19 mouse cellular contexts compared by ENCODE assay signal in the genomic region with DNA sequence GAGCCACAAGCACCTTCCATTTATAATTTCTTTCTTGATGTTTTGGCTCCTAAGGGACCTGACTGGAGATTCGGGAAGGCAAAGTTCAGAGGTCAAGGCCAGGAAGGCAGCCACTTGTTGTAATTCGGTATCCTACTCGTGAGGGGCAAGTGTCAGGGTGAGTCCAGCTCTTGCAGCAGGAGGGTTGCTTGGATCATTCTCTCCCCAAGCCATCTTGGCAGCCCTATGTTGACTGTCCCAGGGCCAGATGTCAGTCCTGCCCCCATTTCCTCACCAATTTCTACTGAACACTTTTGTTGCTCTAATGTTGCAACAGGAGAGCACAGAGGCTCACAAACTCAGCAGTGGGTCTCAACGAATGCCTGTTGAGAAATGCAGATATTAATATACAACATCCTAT. TPM values are rescaled to one million over a fixed set of nuclear protein-coding genes. Genes with fewer than 3 reads are reported as not detected.
DNase-seq lines count a peak whose midpoint lies in the region; ATAC-seq and TF ChIP-seq lines count a peak whose summit lies in the region.
"Had no signal": no experiment of that assay in that cellular context is flagged by ENCODE, and none has a peak within 500 bp of the region (broad histone marks: within the 10 kb centered on the region; RNA-seq: fewer than 3 reads in every experiment).

No protein-coding gene starts in this region.

- no peak overlapping the region for H3K9ac ChIP-seq in hindbrain, embryonic 13.5 days
- H3K9ac ChIP-seq in hindbrain, embryonic 14.5 days: no peak overlapping the region
- H3K9ac ChIP-seq in neural tube, embryonic 15.5 days (replicated peaks): no peak overlapping the region
- H3K9ac ChIP-seq: embryonic facial prominence, embryonic 15.5 days; forebrain, postnatal 0 days; heart, embryonic 12.5 days; limb, embryonic 13.5 days; liver, embryonic 13.5 days had no signal

- H3K9me3 ChIP-seq in hindbrain, embryonic 13.5 days: no peaks in the 10 kb centered on the region
- H3K9me3 ChIP-seq in hindbrain, embryonic 14.5 days (ENCODE audit: control insufficient read depth, low read length): no peaks in the 10 kb centered on the region
- no peaks in the 10 kb centered on the region for H3K9me3 ChIP-seq in neural tube, embryonic 15.5 days (replicated peaks)
- H3K9me3 ChIP-seq: embryonic facial prominence, embryonic 15.5 days; heart, embryonic 12.5 days; limb, embryonic 13.5 days; liver, embryonic 13.5 days; midbrain, embryonic 10.5 days had no signal

- no peaks in the 10 kb centered on the region for H3K27me3 ChIP-seq in hindbrain, embryonic 13.5 days
- H3K27me3 ChIP-seq in hindbrain, embryonic 14.5 days (ENCODE audit: control insufficient read depth, insufficient read depth, low read length): no peaks in the 10 kb centered on the region
- no peaks in the 10 kb centered on the region for H3K27me3 ChIP-seq in neural tube, embryonic 15.5 days (replicated peaks)
- H3K27me3 ChIP-seq: embryonic facial prominence, embryonic 15.5 days; heart, embryonic 12.5 days; limb, embryonic 13.5 days had no signal

- intact Hi-C loops in gastrocnemius, adult 2 months (cut with DNase I): no loop called here
- intact Hi-C loops in gastrocnemius, postnatal 14 days (cut with DNase I; ENCODE audit: low total_unique reads): no loop called here

- 0 out of 2 replicates have a peak overlapping the region, but pooled peaks have one; percentile 10 for H3K4me2 ChIP-seq in hindbrain, embryonic 13.5 days
- no peak overlapping the region for H3K4me2 ChIP-seq in hindbrain, embryonic 14.5 days (replicated peaks)
- H3K4me2 ChIP-seq in neural tube, embryonic 15.5 days: no peak overlapping the region
- H3K4me2 ChIP-seq: embryonic facial prominence, embryonic 15.5 days; heart, embryonic 12.5 days; limb, embryonic 13.5 days; liver, embryonic 13.5 days had no signal

- WGBS in hindbrain, embryonic 13.5 days: 61% methylated on average over 4 of the region's 4 CpGs
- 71% methylated on average over 4 of the region's 4 CpGs for WGBS in hindbrain, embryonic 14.5 days
- 74% methylated on average over 4 of the region's 4 CpGs for WGBS in neural tube, embryonic 15.5 days

- H3K4me3 ChIP-seq in gastrocnemius, adult 2 months: 0 out of 2 replicates have a peak overlapping the region, but pooled peaks have one; percentile 17
- H3K4me3 ChIP-seq in hindbrain, embryonic 13.5 days: no peak overlapping the region
- no peak overlapping the region for H3K4me3 ChIP-seq in hindbrain, embryonic 14.5 days (replicated peaks; ENCODE audit: low read length)
- no peak overlapping the region for H3K4me3 ChIP-seq in neural tube, embryonic 15.5 days (replicated peaks)
- H3K4me3 ChIP-seq: embryonic facial prominence, embryonic 15.5 days; heart, embryonic 12.5 days; limb, embryonic 13.5 days; liver, embryonic 13.5 days; midbrain, embryonic 10.5 days had no signal

- DNase-seq in gastrocnemius, adult 2 months: peak; percentile 57
- no peak for DNase-seq in gastrocnemius, postnatal 14 days
- no peak for DNase-seq in hindbrain, embryonic 14.5 days (ENCODE audit: low spot score)
- DNase-seq in lung, postnatal 36 days: peak; percentile 46
- DNase-seq: adrenal gland, adult 8-10 months; cerebellum, adult 18-20 months; cerebellum, postnatal 36 days; forebrain, postnatal 0 days; liver, embryonic 13.5 days; retina, postnatal 1 day had no signal

- peak overlapping the region; percentile 61 for H3K27ac ChIP-seq in gastrocnemius, adult 2 months
- no peak overlapping the region for H3K27ac ChIP-seq in hindbrain, embryonic 13.5 days
- no peak overlapping the region for H3K27ac ChIP-seq in hindbrain, embryonic 14.5 days
- no peak overlapping the region for H3K27ac ChIP-seq in neural tube, embryonic 15.5 days (replicated peaks)
- H3K27ac ChIP-seq: embryonic facial prominence, embryonic 15.5 days; limb, embryonic 13.5 days; liver, embryonic 13.5 days; midbrain, embryonic 10.5 days; stomach, postnatal 0 days had no signal

- peaks cover 76% of the 10 kb centered on the region for H3K4me1 ChIP-seq in hindbrain, embryonic 13.5 days (replicated peaks)
- H3K4me1 ChIP-seq in hindbrain, embryonic 14.5 days (replicated peaks; ENCODE audit: control insufficient read depth, insufficient read depth, low read length): peaks cover 62% of the 10 kb centered on the region
- peaks cover 68% of the 10 kb centered on the region for H3K4me1 ChIP-seq in neural tube, embryonic 15.5 days

- H3K36me3 ChIP-seq in hindbrain, embryonic 13.5 days: no peaks in the 10 kb centered on the region
- no peaks in the 10 kb centered on the region for H3K36me3 ChIP-seq in hindbrain, embryonic 14.5 days (replicated peaks; ENCODE audit: control insufficient read depth, insufficient read depth)
- no peaks in the 10 kb centered on the region for H3K36me3 ChIP-seq in neural tube, embryonic 15.5 days
- H3K36me3 ChIP-seq: embryonic facial prominence, embryonic 15.5 days; limb, embryonic 13.5 days; liver, embryonic 13.5 days; midbrain, embryonic 10.5 days had no signal

- no peak for ATAC-seq in hindbrain, embryonic 13.5 days (ENCODE audit: low FRiP score)
- no peak for ATAC-seq in hindbrain, embryonic 14.5 days (ENCODE audit: low FRiP score)
- peak; percentile 47 for ATAC-seq in granulocyte monocyte progenitor cell, adult 5-6 weeks (replicated peaks; ENCODE audit: poor library complexity, severe bottlenecking)
- ATAC-seq in neural tube, embryonic 15.5 days (ENCODE audit: low FRiP score): no peak
- ATAC-seq: forebrain, postnatal 0 days; inflammation-experienced regulatory T-cells, adult 6 months had no signal

- TF ChIP-seq CTCF in gastrocnemius, adult 2 months (IDR thresholded peaks at IDR 0.05): no peak

RNA-seq across cellular contexts. Expression of a gene that starts 5.0 kb away (rescaled TPM):
- 1 to 10 TPM; 7.4 to 8.3 TPM for total RNA-seq in gastrocnemius, adult 2 months (2021)
- total RNA-seq in gastrocnemius, postnatal 14 days (2021): 10 to 100 TPM; 11.0 to 14.5 TPM
- 82.8 and 86.5 TPM in 2 replicates for polyA plus RNA-seq in hindbrain, embryonic 13.5 days (2015; fragmentation: Nextera tagmentation; extraction: Ambion mirVana)
- 70.8 and 72.3 TPM in 2 replicates for polyA plus RNA-seq in hindbrain, embryonic 14.5 days (2014; fragmentation: Nextera tagmentation; extraction: Ambion mirVana)
- total RNA-seq in granulocyte monocyte progenitor cell, adult 5-6 weeks (2014; fragmentation: Nextera tagmentation): 23.7 and 36.0 TPM in 2 replicates
- total RNA-seq in granulocyte monocyte progenitor cell, adult 5-6 weeks (2017): 17.9 and 20.4 TPM in 2 replicates
- polyA plus RNA-seq in neural tube, embryonic 15.5 days (2015; fragmentation: Nextera tagmentation; extraction: Ambion mirVana): 50.8 and 57.0 TPM in 2 replicates

Comparison
In these comparisons a context has a peak if more than half of its experiments do, and no peak if none do; other contexts are left out.
1. DNase-seq: peak in gastrocnemius, adult 2 months (single experiment) and lung, postnatal 36 days (single experiment); none in gastrocnemius, postnatal 14 days (single experiment) and hindbrain, embryonic 14.5 days (single experiment).